Mouse (Mus musculus) embryo, embryonic 10 days (tissue): ENCODE data around the gene Unc13d.
"Not testable (repeated sequence)": the region's sequence is repeated elsewhere in the genome, so short reads cannot be mapped to it uniquely, and the experiment has no call there.

Source experiments
- DNase-seq: peaks from one replicate; pipeline ENCODE4 v3.0.0-alpha.2; 2015; ENCODE audit warnings: low spot score

The Unc13d gene

GRCm38 (mm10) chr11:116077446-116078204, at the start of gene Unc13d:
Gene Unc13d (minus strand): TSS chr11:116077961.
- DNase-seq: no peak

DNA sequence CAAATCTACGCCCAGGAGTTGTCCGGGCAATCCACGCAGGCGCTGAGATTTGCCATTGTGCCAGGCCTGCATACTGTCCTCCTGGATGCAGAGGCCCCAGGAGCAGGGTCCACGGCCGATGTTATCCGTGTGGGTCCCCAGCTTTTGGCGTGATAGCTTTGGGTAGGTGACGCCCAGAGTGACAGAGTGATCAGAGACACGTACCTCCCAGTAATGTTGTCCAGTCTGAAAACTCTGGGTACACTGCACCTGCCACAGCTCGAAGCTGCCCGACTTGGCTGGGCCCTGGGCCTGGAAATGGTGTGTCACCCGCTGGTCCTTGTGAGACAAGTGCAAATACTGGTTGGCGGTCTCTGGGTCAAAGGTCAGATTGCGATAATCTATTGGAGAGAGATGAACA, 48.5 kb upstream of the Unc13d start:
- DNase-seq: no peak

- not testable (repeated sequence) for DNase-seq
These were observed 44.0 kb upstream of the Unc13d start for GRCm38 (mm10) chr11:116121731-116122245.

DNA sequence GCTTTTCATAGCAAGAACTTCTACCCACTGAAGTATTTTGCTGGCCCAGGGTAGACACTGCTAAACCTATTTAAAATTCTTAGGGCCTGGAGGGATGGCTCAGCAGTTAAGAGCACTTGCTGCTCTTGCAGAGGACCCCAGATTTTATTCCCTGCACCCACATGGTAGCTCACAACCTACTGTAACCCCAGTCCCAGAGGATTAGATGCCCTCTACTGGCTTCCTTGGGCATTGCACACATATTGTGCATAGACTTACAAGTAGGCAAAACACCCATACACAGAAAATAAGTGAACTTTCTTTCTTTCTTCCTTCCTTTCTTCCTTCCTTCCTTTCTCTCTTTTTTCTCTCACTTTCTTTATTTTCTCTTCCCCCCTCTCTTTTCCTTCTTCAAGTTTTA, 40.1 kb upstream of the Unc13d start:
- DNase-seq: no peak

GRCm38 (mm10) chr11:116117241-116117640, 39.5 kb upstream of the Unc13d start:
- no peak for DNase-seq

DNA sequence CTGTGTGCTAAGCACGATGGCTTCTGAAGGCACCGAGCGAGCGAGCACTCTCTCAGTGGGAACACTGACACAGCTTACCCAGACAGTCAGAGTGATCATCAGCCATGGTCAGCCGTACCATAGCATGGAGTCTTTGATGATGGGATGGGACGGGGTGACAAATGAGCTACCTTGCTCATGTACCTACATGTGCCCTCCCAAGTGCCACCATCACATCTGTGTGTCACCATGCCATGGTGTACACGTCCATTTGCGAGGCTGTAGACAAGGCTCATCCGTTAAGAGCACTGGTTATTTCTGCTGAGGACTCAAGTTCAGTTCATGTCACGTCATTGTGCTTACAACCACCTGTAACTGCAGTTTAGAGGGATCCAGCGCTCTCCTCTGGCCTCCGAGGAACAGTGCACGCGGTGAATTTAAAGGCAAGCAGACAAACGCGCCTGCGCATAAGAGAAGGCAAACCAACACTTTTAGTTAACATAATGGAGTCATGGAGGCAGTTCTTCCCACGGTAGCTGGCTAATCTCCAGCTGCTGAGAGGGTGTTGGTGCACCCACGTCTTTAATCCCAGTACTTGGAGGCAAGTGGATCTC, 33.9 kb upstream of the Unc13d start:
- DNase-seq: no peak

GRCm38 (mm10) chr11:116111067-116111466, 33.3 kb upstream of the Unc13d start:
- no peak for DNase-seq

- DNase-seq: no peak
These were observed 32.8 kb upstream of the Unc13d start for GRCm38 (mm10) chr11:116110540-116110939.

DNA sequence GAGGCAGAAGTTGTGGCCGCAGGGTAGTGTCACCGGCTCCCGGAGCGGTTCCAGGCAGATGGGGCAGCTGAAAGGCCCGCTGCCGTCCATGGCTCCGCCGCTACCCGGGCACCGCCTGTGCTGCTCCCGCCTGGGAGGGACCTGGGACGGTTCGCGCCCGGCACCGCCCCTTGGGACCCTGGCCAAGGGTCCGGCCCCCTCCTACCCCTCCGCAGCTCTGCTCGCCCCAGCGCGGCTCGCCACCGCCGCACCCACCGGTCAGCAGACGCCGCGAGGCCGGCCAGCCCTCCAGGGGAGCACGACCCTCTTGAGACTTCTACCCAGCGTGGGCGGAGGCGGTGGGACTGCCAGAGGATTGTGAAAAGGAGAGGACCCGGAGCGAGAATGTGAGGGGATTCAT, 32.4 kb upstream of the Unc13d start:
- DNase-seq: no peak

DNA sequence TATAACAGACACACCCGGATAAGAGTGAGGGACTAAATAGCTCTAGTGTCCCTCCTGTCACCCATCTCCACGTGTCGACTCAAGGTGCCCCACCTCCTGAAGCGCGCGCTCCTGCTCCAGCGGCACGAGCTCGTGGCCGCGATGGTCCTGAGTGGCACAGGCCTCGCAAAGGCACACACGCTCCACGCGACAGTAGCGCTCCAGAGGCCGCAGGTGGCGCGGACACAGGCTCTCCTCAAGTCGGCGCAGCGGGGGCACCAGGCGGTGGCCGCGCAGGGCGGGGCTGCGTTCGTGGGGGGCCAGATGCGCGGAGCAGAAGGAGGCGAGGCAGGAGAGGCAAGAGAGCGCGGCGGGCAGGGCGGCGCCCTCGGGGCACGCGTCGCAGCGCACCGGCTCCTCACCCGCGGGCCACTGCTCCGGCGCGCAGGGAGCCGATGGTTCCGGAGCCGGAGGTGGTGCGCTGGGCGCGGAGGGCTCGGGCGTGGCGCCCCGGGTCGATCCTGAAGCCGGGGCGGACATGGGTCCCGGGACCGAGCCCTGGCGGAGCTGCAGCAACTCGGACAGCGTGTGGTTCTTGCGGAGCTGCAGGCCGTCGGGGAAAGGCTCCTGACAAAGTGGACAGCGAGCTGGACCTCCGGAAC, 31.8 kb upstream of the Unc13d start:
- no peak for DNase-seq

GRCm38 (mm10) chr11:116108464-116109137, 30.8 kb upstream of the Unc13d start:
- DNase-seq: no peak

- DNase-seq: no peak
These were observed 30.1 kb upstream of the Unc13d start for GRCm38 (mm10) chr11:116107777-116108285.

GRCm38 (mm10) chr11:116106963-116107776, 29.4 kb upstream of the Unc13d start:
- peak; percentile 38 for DNase-seq

DNA sequence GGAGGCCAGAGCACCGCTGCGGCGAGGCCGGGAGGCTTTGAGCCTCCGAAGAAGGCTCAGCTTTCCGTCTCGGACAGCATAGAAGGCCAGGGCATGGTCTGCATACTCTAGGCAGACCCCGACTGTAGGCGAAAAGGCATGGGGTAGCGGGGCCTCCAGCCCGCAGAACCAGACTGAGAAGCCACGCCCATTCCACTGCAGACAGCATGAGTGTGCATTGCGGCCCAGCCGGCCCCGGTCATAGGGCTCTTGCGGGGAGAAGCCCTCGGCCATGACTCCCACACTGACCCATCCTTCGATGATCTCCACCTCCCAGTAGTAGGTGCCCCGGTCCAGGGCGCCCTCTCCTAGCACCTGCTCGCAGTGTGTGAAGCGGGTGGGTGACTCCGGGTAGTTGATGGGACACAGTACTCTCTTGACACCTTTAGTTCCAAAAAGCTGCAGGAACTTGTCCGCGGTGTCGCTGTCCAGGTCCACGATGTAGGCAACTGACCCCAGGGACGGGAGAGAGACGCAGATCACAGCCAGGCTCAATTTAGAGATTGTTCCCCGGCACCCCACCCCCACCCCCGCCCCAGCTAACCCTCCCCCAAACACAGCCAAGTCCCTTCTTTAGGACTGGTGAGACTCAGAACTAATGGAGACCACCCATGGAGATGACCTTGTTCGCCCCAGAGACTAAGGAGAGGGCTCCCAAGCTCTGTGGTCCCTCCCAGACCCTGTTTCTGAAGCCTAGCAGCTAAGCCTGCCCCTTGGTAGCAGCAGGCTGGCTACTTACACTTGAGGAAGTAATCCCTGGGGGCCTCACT, 28.6 kb upstream of the Unc13d start:
- DNase-seq: peak; percentile 64

GRCm38 (mm10) chr11:116105065-116105464, 27.3 kb upstream of the Unc13d start:
- no peak for DNase-seq

DNA sequence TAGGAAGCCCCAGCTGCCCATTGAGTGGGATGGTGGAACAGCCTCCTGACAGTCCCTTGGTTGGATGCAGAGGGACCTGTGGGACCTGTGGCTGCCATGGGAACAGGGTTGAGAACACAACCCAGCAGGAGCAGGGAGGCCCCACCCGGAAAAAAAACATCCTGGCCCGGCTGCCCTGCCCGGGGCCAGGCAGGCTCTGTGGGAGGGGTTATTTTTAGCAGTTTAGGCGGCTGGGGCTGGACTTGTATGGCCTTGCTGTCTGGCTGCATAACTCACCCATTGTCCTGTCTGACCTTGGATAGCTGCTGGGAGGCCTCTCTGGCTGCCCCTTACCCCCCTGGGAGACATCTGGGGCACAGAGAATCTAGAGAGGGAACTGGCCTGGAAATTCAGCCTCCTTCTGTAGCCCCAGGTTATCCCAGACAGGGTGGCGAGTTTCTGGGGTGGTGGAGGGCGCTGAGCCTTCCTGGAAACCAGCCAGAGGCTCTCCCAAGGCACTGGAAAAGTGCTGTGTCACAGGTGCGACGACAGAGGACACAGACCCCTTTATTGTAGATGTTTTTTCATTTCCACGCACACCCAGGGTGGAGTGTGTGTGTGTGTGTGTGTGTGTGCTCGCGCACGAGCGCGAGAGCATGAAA, 26.4 kb upstream of the Unc13d start:
- DNase-seq: peak; percentile 57

GRCm38 (mm10) chr11:116103572-116103971, 25.8 kb upstream of the Unc13d start:
- DNase-seq: no peak

- no peak for DNase-seq
These were observed 24.7 kb upstream of the Unc13d start for GRCm38 (mm10) chr11:116102472-116102871.

DNA sequence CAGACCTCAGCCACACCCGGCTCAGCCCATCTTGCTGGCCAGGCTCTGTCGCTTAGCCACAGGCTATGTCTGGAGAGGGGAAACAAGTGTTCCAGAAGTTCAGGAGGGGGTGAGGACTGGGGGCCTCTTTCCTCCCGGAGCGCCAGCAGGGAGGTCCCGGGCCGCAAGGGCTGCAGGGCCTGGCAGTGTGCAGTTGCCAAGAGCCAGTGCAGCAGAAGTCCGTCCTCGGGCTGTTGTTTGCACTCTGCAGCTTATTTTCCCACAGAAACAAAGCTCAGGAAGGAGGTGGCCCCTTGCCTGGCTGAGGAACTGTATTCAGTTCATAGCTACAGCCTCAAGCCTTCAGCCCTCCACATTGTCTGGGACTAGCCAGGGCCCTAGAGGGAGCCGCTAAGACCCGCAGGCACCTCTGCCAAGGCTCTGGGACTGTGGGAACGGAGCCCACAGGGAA, 24.2 kb upstream of the Unc13d start:
- peak; percentile 32 for DNase-seq

GRCm38 (mm10) chr11:116100839-116101238, 23.1 kb upstream of the Unc13d start:
- no peak for DNase-seq
